Mouse (Mus musculus) midbrain, embryonic 15.5 days (tissue): ENCODE data around the gene Cnga4. TPM values are rescaled to one million over a fixed set of nuclear protein-coding genes. Genes with fewer than 3 reads are reported as not detected.
"Not testable (repeated sequence)": the region's sequence is repeated elsewhere in the genome, so short reads cannot be mapped to it uniquely, and the experiment has no call there.

Source experiments
- ATAC-seq: fragments of 200-750 bp; cut with Nextera tagmentation; replicated peaks from 2 replicates; pipeline ENCODE4 v1.8.0; 2017; ENCODE audit warnings: moderate TSS enrichment
- H3K27ac ChIP-seq: fragments of 300-500 bp; sonication (generic); 2 replicates; pipeline ENCODE4 v1.5.1; 2015; ENCODE audit warnings: mild to moderate bottlenecking, inconsistent platforms
- H3K27me3 ChIP-seq: fragments of 300-500 bp; sonication (generic); replicated peaks from 2 replicates; pipeline ENCODE4 v1.6.1; 2015; ENCODE audit warnings: inconsistent platforms
- H3K36me3 ChIP-seq: fragments of 300-500 bp; sonication (generic); replicated peaks from 2 replicates; pipeline ENCODE4 v1.6.1; 2015; ENCODE audit warnings: inconsistent platforms
- H3K4me1 ChIP-seq: fragments of 300-500 bp; sonication (generic); 2 replicates; pipeline ENCODE4 v1.6.1; 2015; ENCODE audit warnings: inconsistent platforms
- H3K4me2 ChIP-seq: fragments of 300-500 bp; sonication (generic); 2 replicates; pipeline ENCODE4 v1.6.1; 2015; ENCODE audit warnings: inconsistent platforms, mild to moderate bottlenecking, moderate library complexity
- H3K4me3 ChIP-seq: fragments of 300-500 bp; sonication (generic); 2 replicates; pipeline ENCODE4 v1.5.1; 2015; ENCODE audit warnings: mild to moderate bottlenecking, inconsistent platforms
- H3K9ac ChIP-seq: fragments of 300-500 bp; sonication (generic); 2 replicates; pipeline ENCODE4 v1.6.1; 2015; ENCODE audit warnings: mild to moderate bottlenecking, inconsistent platforms
- H3K9me3 ChIP-seq: fragments of 300-500 bp; sonication (generic); 2 replicates; pipeline ENCODE4 v1.6.1; 2016; ENCODE audit warnings: inconsistent platforms
- WGBS: fragments of 180-500 bp; shearing (Covaris S2); methylation state at CpG from one replicate; pipeline ENCODE4 v1.1.7; 2015; ENCODE audit warnings: mixed read lengths; 5-methylcytosine and 5-hydroxymethylcytosine counted together
- polyA plus RNA-seq: library from polyadenylated mRNA; unstranded; fragments of >200 nt; fragmentation: Nextera tagmentation; extraction: Ambion mirVana; gene quantifications from 2 replicates; pipeline ENCODE4 v1.2.1, GENCODE M21; 2015

Gene Cnga4
- polyA plus RNA-seq, 1 experiment from 2014 or later: 0.10 TPM

- Histone ChIP-seq H3K4me3 (no peak overlapping the region), H3K27me3 (no peaks in the 10 kb centered on the region), H3K4me2 (no peak overlapping the region), H3K4me1 (no peaks in the 10 kb centered on the region), H3K36me3 (peaks cover 31% of the 10 kb centered on the region), H3K27ac (no peak overlapping the region), H3K9me3 (no peaks in the 10 kb centered on the region), H3K9ac (no peak overlapping the region)
- 94% methylated on average over 2 of the region's 2 CpGs for WGBS
- ATAC-seq: no peak
Observed at GRCm38 (mm10) chr7:105390236-105390635, 14.1 kb upstream of the Cnga4 start.

- Histone ChIP-seq H3K36me3 (peaks cover 1% of the 10 kb centered on the region; the same call in 1 of the 2 replicates), H3K27me3 (no peaks in the 10 kb centered on the region), H3K9ac (no peak overlapping the region), H3K4me2 (no peak overlapping the region), H3K27ac (no peak overlapping the region), H3K9me3 (no peaks in the 10 kb centered on the region), H3K4me3 (no peak overlapping the region), H3K4me1 (peaks cover 19% of the 10 kb centered on the region)
- no peak for ATAC-seq
- WGBS: 87% methylated on average over 1 of the region's 1 CpGs
Observed at GRCm38 (mm10) chr7:105394606-105395005, 9.8 kb upstream of the Cnga4 start.

- no peaks in the 10 kb centered on the region for H3K9me3 ChIP-seq
- H3K4me2 ChIP-seq: no peak overlapping the region
- no peak overlapping the region for H3K27ac ChIP-seq
- H3K4me1 ChIP-seq: peaks cover 19% of the 10 kb centered on the region
- ATAC-seq: no peak
- no peak overlapping the region for H3K9ac ChIP-seq
- no peaks in the 10 kb centered on the region for H3K36me3 ChIP-seq
- H3K27me3 ChIP-seq: no peaks in the 10 kb centered on the region
- no peak overlapping the region for H3K4me3 ChIP-seq
Observed at GRCm38 (mm10) chr7:105395131-105395820, 9.1 kb upstream of the Cnga4 start.

DNA sequence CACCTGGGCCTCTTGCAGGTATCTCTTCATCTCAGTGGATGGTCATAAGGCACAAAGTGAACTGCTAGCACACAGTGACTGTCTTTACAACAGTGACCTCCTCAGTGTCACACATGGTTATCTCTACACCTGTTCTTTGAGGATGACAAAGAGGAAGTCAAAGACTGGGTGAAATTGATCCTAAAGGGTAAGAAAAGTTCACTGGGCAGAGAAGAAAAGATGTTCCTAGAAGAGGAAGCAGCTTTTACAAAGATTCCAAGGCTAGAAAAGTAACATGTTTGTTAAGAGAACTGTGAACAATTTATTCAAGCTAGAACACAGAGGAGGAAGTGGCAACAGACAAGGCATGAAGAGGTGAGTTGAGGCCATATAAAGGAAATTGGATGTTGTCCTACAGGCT, 8.2 kb upstream of the Cnga4 start:
- no peak overlapping the region for H3K4me2 ChIP-seq
- H3K9ac ChIP-seq: no peak overlapping the region
- no peaks in the 10 kb centered on the region for H3K9me3 ChIP-seq
- H3K4me1 ChIP-seq: peaks cover 25% of the 10 kb centered on the region
- H3K27ac ChIP-seq: no peak overlapping the region
- H3K4me3 ChIP-seq: no peak overlapping the region
- H3K27me3 ChIP-seq: no peaks in the 10 kb centered on the region
- no peak for ATAC-seq
- no peaks in the 10 kb centered on the region for H3K36me3 ChIP-seq

GRCm38 (mm10) chr7:105399058-105399934, 5.1 kb upstream of the Cnga4 start:
- peak overlapping the region; percentile 81 for H3K27ac ChIP-seq
- H3K4me3 ChIP-seq: peak overlapping the region; percentile 79
- peak; percentile 74; the same call in 1 of the 2 replicates for ATAC-seq
- no peaks in the 10 kb centered on the region for H3K36me3 ChIP-seq
- peaks cover 27% of the 10 kb centered on the region for H3K4me1 ChIP-seq
- no peaks in the 10 kb centered on the region for H3K27me3 ChIP-seq
- peak overlapping the region; percentile 83 for H3K9ac ChIP-seq
- 2% methylated on average over 25 of the region's 25 CpGs for WGBS
- H3K4me2 ChIP-seq: peak overlapping the region; percentile 76
- H3K9me3 ChIP-seq: no peaks in the 10 kb centered on the region

- under 1% methylated on average over 54 of the region's 55 CpGs for WGBS
- ATAC-seq: peak; percentile 99
Observed at GRCm38 (mm10) chr7:105399935-105400624, 4.3 kb upstream of the Cnga4 start, which contains the start of gene Fam160a2. Gene Fam160a2 (minus strand): TSS chr7:105400054.

GRCm38 (mm10) chr7:105406322-105406721, 2.0 kb downstream of the Cnga4 start:
- WGBS: 77% methylated on average over 1 of the region's 1 CpGs
- Histone ChIP-seq H3K4me2 (no peak overlapping the region), H3K27ac (no peak overlapping the region), H3K9me3 (no peaks in the 10 kb centered on the region), H3K4me3 (no peak overlapping the region), H3K27me3 (no peaks in the 10 kb centered on the region), H3K4me1 (no peaks in the 10 kb centered on the region), H3K36me3 (no peaks in the 10 kb centered on the region), H3K9ac (no peak overlapping the region)
- ATAC-seq: no peak

More at GRCm38 (mm10) chr7:105399935-105400624, 4.3 kb upstream of the Cnga4 start, which contains the start of gene Fam160a2:
- H3K9ac ChIP-seq: peak within 1 kb of the TSS; percentile 83
- H3K4me2 ChIP-seq: peak within 1 kb of the TSS; percentile 76
- peak within 1 kb of the TSS; percentile 81 for H3K27ac ChIP-seq
- peaks cover 27% of the 10 kb centered on the region for H3K4me1 ChIP-seq
- no peaks in the 10 kb centered on the region for H3K36me3 ChIP-seq
- no peaks in the 10 kb centered on the region for H3K9me3 ChIP-seq
- H3K27me3 ChIP-seq: no peaks in the 10 kb centered on the region
- peak within 1 kb of the TSS; percentile 79 for H3K4me3 ChIP-seq

GRCm38 (mm10) chr7:105411874-105412632, 7.7 kb downstream of the Cnga4 start:
- H3K9me3 ChIP-seq, H3K9ac ChIP-seq, H3K4me3 ChIP-seq, H3K27me3 ChIP-seq, H3K27ac ChIP-seq, H3K4me1 ChIP-seq, H3K4me2 ChIP-seq, H3K36me3 ChIP-seq: not testable (repeated sequence)
- ATAC-seq: peak; percentile 43; the same call in 1 of the 2 replicates
- WGBS: 56% methylated on average over 8 of the region's 8 CpGs

DNA sequence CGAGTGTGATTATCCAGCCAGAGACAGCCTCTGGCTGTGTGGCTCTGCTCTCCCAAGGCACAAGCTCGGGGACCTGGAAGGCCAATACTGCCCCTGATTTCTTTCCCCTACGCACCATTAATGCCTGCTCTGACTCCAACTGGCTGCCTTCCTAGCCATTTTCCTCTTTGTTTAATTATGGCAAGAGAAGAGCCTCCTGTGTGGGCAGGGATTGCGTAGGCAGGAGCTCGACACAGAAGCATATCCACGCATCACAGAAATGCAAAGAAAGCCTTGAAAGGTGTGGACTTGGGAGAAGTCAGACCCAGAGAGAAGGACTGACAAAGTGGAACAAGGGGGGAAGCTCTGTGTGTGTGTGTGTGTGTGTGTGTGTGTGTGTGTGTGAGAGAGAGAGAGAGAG, 10.0 kb downstream of the Cnga4 start:
- Histone ChIP-seq H3K27me3 (no peaks in the 10 kb centered on the region), H3K4me3 (no peak overlapping the region), H3K9ac (no peak overlapping the region), H3K4me2 (no peak overlapping the region), H3K9me3 (no peaks in the 10 kb centered on the region), H3K27ac (no peak overlapping the region), H3K4me1 (no peaks in the 10 kb centered on the region), H3K36me3 (no peaks in the 10 kb centered on the region)
- 60% methylated on average over 6 of the region's 6 CpGs for WGBS
- ATAC-seq: no peak

DNA sequence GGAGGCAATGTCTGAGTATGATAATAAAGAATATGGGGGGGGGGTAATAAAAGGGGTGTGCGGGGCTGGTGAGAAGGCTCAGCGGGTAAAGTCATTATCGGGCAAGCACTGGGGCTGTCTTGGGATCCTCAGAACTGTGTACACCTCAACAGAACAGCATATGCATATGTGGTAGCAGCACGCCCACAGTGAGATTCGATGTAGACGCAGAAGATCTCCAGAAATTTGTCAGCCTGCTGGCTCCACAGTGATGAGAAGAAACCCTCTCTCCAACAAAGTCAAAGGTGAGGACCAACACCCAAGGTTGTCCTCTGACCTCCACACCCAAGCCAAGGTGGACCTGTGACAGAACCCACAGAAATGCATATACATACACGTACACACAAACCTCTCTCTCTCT, 12.2 kb downstream of the Cnga4 start:
- 95% methylated on average over 7 of the region's 7 CpGs for WGBS
- H3K36me3 ChIP-seq: no peaks in the 10 kb centered on the region
- no peak overlapping the region for H3K27ac ChIP-seq
- no peaks in the 10 kb centered on the region for H3K27me3 ChIP-seq
- H3K4me2 ChIP-seq: no peak overlapping the region
- H3K9ac ChIP-seq: no peak overlapping the region
- ATAC-seq: no peak
- H3K4me3 ChIP-seq: no peak overlapping the region
- H3K9me3 ChIP-seq: no peaks in the 10 kb centered on the region
- H3K4me1 ChIP-seq: no peaks in the 10 kb centered on the region

DNA sequence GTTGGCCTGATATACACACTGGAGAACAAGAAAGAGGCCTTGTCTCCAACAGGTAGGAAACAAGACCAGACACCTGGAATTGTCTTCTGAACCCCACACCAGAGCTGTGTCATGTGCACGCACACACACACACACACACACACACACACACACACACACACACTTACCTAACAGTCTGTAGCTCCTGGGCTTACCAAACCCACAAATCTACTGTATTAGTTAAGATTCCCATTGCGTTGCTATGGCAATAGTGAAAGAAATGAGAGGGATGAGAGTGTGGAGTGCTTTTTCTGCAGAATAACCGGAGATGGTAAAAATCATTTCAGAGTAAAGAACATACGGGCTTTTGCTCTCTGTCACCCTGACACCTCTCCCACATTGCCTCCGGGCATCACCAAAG, 13.7 kb downstream of the Cnga4 start:
- Histone ChIP-seq H3K4me1 (no peaks in the 10 kb centered on the region), H3K36me3 (no peaks in the 10 kb centered on the region), H3K4me2 (no peak overlapping the region), H3K27ac (0 out of 2 replicates have a peak overlapping the region, but pooled peaks have one; percentile 25), H3K4me3 (no peak overlapping the region), H3K9ac (no peak overlapping the region), H3K9me3 (no peaks in the 10 kb centered on the region), H3K27me3 (no peaks in the 10 kb centered on the region)
- peak; percentile 74 for ATAC-seq
- 71% methylated on average over 5 of the region's 5 CpGs for WGBS
